Comparison of ENCODE assay signal across 10 mouse cellular contexts in the genomic region with DNA sequence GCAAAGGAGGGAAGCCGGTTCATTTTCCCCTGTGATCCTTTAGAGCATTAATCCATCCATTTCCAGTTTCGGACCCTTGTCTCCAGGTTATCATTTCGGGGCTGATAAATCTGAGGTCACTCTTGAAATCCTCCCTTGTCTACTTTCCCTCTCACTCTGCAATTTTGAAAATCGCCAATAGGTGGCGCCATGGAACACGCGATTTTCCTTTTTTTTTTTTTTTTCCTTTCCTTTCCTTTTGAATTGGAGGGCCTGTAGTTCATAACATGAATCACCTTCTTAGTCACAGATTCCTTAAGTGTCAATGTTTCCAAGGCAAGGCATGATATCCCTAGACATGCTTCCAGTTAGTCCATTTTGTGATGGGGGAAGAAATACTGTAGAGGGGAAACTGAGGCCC. TPM values are rescaled to one million over a fixed set of nuclear protein-coding genes. Genes with fewer than 3 reads are reported as not detected.
DNase-seq lines count a peak whose midpoint lies in the region; ATAC-seq and TF ChIP-seq lines count a peak whose summit lies in the region.
"Had no signal": no experiment of that assay in that cellular context is flagged by ENCODE, and none has a peak within 500 bp of the region (broad histone marks: within the 10 kb centered on the region; RNA-seq: fewer than 3 reads in every experiment).

No protein-coding gene starts in this region.

- 7% methylated on average over 7 of the region's 7 CpGs for WGBS in liver, embryonic 14.5 days (ENCODE audit: insufficient replicate concordance)
- WGBS in liver, embryonic 11.5 days, result 9% methylated on average over 7 of the region's 7 CpGs

- H3K9ac ChIP-seq in liver, embryonic 14.5 days (replicated peaks), result no peak overlapping the region
- H3K9ac ChIP-seq in liver, embryonic 11.5 days (ENCODE audit: low read depth, low read length), result no peak overlapping the region

- no peak overlapping the region for H3K27ac ChIP-seq in liver, embryonic 14.5 days
- H3K27ac ChIP-seq in liver, embryonic 11.5 days (ENCODE audit: low read depth, low read length), result no peak overlapping the region

- H3K9me3 ChIP-seq in liver, embryonic 14.5 days (ENCODE audit: control insufficient read depth, low read length), result no peaks in the 10 kb centered on the region
- no peaks in the 10 kb centered on the region for H3K9me3 ChIP-seq in liver, embryonic 11.5 days (ENCODE audit: control insufficient read depth, low read length)

- no peaks in the 10 kb centered on the region for H3K4me1 ChIP-seq in liver, embryonic 14.5 days (replicated peaks; ENCODE audit: control insufficient read depth in 2 of 2, insufficient read depth in 2 of 2, low read length in 1 of 2)
- H3K4me1 ChIP-seq in liver, embryonic 11.5 days (replicated peaks; ENCODE audit: control insufficient read depth, insufficient read depth, low read length), result no peaks in the 10 kb centered on the region

- H3K4me3 ChIP-seq in liver, embryonic 14.5 days (ENCODE audit: insufficient read depth in 1 of 2, low read depth in 2 of 2, low read length in 2 of 2), result no peak overlapping the region
- H3K4me3 ChIP-seq in liver, embryonic 11.5 days (ENCODE audit: low read depth, low read length), result no peak overlapping the region

- no peak for TF ChIP-seq EP300 in liver, embryonic 14.5 days (IDR thresholded peaks at IDR 0.05; ENCODE audit: low read depth)

- no peak for ATAC-seq in liver, embryonic 14.5 days (ENCODE audit: insufficient read depth)
- no peak for ATAC-seq in liver, embryonic 11.5 days (replicated peaks; ENCODE audit: low FRiP score)
- no peak for ATAC-seq in monocyte, adult 5-6 weeks (replicated peaks; ENCODE audit: insufficient number of reproducible peaks, low FRiP score, low TSS enrichment, poor library complexity, severe bottlenecking)

- H3K27me3 ChIP-seq in liver, embryonic 14.5 days (ENCODE audit: control insufficient read depth, insufficient read depth, low read length), result peaks cover 13% of the 10 kb centered on the region
- H3K27me3 ChIP-seq in liver, embryonic 11.5 days (replicated peaks; ENCODE audit: control insufficient read depth, insufficient read depth, low read length), result peaks cover 21% of the 10 kb centered on the region

- peak; percentile 7 for DNase-seq in gastrocnemius, adult 18-20 months (ENCODE audit: low spot score)
- no peak for DNase-seq in gastrocnemius, adult 8-10 months (ENCODE audit: low spot score in 2 of 2)
- DNase-seq in liver, embryonic 14.5 days (ENCODE audit: low read depth in 3 of 3, low spot score in 3 of 3), result no peak
- DNase-seq in liver, embryonic 11.5 days (ENCODE audit: low spot score), result no peak
- peak; percentile 61 for DNase-seq in NIH3T3 (ENCODE audit: low read depth)
- peak; percentile 51 to 82 for DNase-seq in layer of hippocampus, postnatal 25 days (ENCODE audit: extremely low spot score in 1 of 2, low spot score in 1 of 2)
- no peak for DNase-seq in testis, postnatal 10 days (ENCODE audit: low spot score)
- DNase-seq: spleen, adult 18-20 months had no signal

- no peaks in the 10 kb centered on the region for H3K36me3 ChIP-seq in liver, embryonic 14.5 days (replicated peaks; ENCODE audit: control insufficient read depth, insufficient read depth, low read depth)
- H3K36me3 ChIP-seq in liver, embryonic 11.5 days (ENCODE audit: control insufficient read depth, insufficient read depth, low read length), result no peaks in the 10 kb centered on the region

- no peak overlapping the region for H3K4me2 ChIP-seq in liver, embryonic 14.5 days (ENCODE audit: low read depth)
- H3K4me2 ChIP-seq in liver, embryonic 11.5 days, result no peak overlapping the region

- peak; percentile 53; the same call in 1 of the 2 replicates for TF ChIP-seq CTCF in liver, embryonic 14.5 days (IDR thresholded peaks at IDR 0.05; ENCODE audit: low read depth)

RNA-seq across cellular contexts. Expression of gene Igsf21, which starts 5.8 kb away (rescaled TPM):
- total RNA-seq in gastrocnemius, adult 18-20 months (2021), result not detected
- under 1 TPM in 2 of 4 experiments, not detected in 2; 0.22 to 0.48 TPM for total RNA-seq in gastrocnemius, adult 8-10 months (2022)
- polyA plus RNA-seq in liver, embryonic 14.5 days (2012; rRNA removed), result 0.02 TPM in 1 of 2 replicates, not detected in the other
- 0.18 TPM in 1 of 2 replicates, not detected in the other for polyA plus RNA-seq in liver, embryonic 14.5 days (2014; fragmentation: Nextera tagmentation; extraction: Ambion mirVana)
- 0.32 and 0.44 TPM in 2 replicates for polyA plus RNA-seq in liver, embryonic 11.5 days (2014; fragmentation: Nextera tagmentation; extraction: Ambion mirVana)
- 10 to 100 TPM; 43.1 to 50.8 TPM for total RNA-seq in layer of hippocampus, postnatal 25 days (2021)
- not detected in 3 replicates for total RNA-seq in monocyte, adult 5-6 weeks (2017)
- total RNA-seq: megakaryocyte-erythroid progenitor cell, adult 5-6 weeks had no signal

Comparison
In these comparisons a context has a peak if more than half of its experiments do, and no peak if none do; other contexts are left out.
1. DNase-seq: peak in gastrocnemius, adult 18-20 months (single experiment), NIH3T3 (single experiment) and layer of hippocampus, postnatal 25 days (2 of 2); none in gastrocnemius, adult 8-10 months (0 of 2), liver, embryonic 14.5 days (0 of 3), liver, embryonic 11.5 days (single experiment) and testis, postnatal 10 days (single experiment).
2. RNA of gene Igsf21, which starts 5.8 kb away (total RNA-seq): 43.1 to 50.8 TPM in layer of hippocampus, postnatal 25 days; 0.22 to 0.48 TPM in gastrocnemius, adult 8-10 months, not detected in gastrocnemius, adult 18-20 months and not detected in monocyte, adult 5-6 weeks; every median in the first group is over 10 times any median in the second.